Mouse (Mus musculus) MEL (cell line): Measurements from ENCODE around the gene Il24. TPM values are rescaled to one million over a fixed set of nuclear protein-coding genes. Genes with fewer than 3 reads are reported as not detected.

ENCODE experiments used
- DNase-seq: peaks from one replicate; pipeline ENCODE4 v3.0.0; 2011; ENCODE audit warnings: low read depth, low spot score
- H3K27ac ChIP-seq: 2 replicates; pipeline ENCODE4 v1.5.1; 2012; ENCODE audit warnings: low read depth, mild to moderate bottlenecking, control low read depth, low read length, moderate library complexity; ENCODE audit not compliant: control insufficient read depth
- H3K27me3 ChIP-seq, 2 experiments: fragments of 150-350 bp in 1 of 2; sonication (generic) in 1 of 2; 2 replicates each; pipeline ENCODE4 v1.6.1; 2012; ENCODE audit warnings: low read length in 2 of 2, mild to moderate bottlenecking in 2 of 2, improper control_type of control experiment in 1 of 2, moderate library complexity in 1 of 2; ENCODE audit not compliant: insufficient read depth in 2 of 2, control insufficient read depth in 1 of 2
- H3K36me3 ChIP-seq, 2 experiments: 2 replicates each; pipeline ENCODE4 v1.6.1; 2012 to 2014; ENCODE audit warnings: low read length in 2 of 2, improper control_type of control experiment in 1 of 2, inconsistent platforms in 1 of 2, mild to moderate bottlenecking in 1 of 2; ENCODE audit not compliant: insufficient read depth in 2 of 2, control insufficient read depth in 1 of 2
- H3K4me1 ChIP-seq, 2 experiments: fragments of 150-350 bp in 1 of 2; sonication (generic) in 1 of 2; 2 replicates each; pipeline ENCODE4 v1.6.1; 2012; ENCODE audit warnings: low read length in 2 of 2, improper control_type of control experiment in 1 of 2, mild to moderate bottlenecking in 1 of 2; ENCODE audit not compliant: insufficient read depth in 2 of 2, control insufficient read depth in 1 of 2
- H3K4me3 ChIP-seq, 2 experiments: fragments of 150-350 bp in 1 of 2; sonication (generic) in 1 of 2; 2 replicates each; pipeline ENCODE4 v1.5.1; 2012; ENCODE audit warnings: low read depth in 2 of 2, low read length in 2 of 2, mild to moderate bottlenecking in 2 of 2, moderate library complexity in 2 of 2, control low read depth in 1 of 2, improper control_type of control experiment in 1 of 2; ENCODE audit not compliant: control insufficient read depth in 1 of 2, insufficient read depth in 1 of 2
- H3K79me2 ChIP-seq: 2 replicates; pipeline ENCODE4 v1.6.1; 2012; ENCODE audit warnings: mild to moderate bottlenecking, low read length, moderate library complexity; ENCODE audit not compliant: control insufficient read depth, poor library complexity, insufficient read depth
- H3K9ac ChIP-seq: 2 replicates; pipeline ENCODE4 v1.6.1; 2012; ENCODE audit warnings: low read depth, mild to moderate bottlenecking, control low read depth, low read length, moderate library complexity; ENCODE audit not compliant: control insufficient read depth, poor library complexity, severe bottlenecking
- H3K9me3 ChIP-seq: fragments of 150-350 bp; sonication (generic); replicated peaks from 2 replicates; pipeline ENCODE4 v1.6.1; 2012; ENCODE audit warnings: mild to moderate bottlenecking, low read length, improper control_type of control experiment, moderate library complexity; ENCODE audit not compliant: insufficient read depth
- CTCF ChIP-seq, 3 experiments: IDR thresholded peaks in 2 of 3; conservative IDR thresholded peaks in 1 of 3; 2 replicates each; pipeline ENCODE4 v1.5.1; 2011 to 2012; ENCODE audit warnings: low read length in 3 of 3, low read depth in 2 of 3, mild to moderate bottlenecking in 2 of 3, improper control_type of control experiment in 1 of 3, inconsistent platforms in 1 of 3, mixed read lengths in 1 of 3, moderate library complexity in 1 of 3; ENCODE audit not compliant: control insufficient read depth in 1 of 3, insufficient read depth in 1 of 3, poor library complexity in 1 of 3, severe bottlenecking in 1 of 3
- HCFC1 ChIP-seq: IDR thresholded peaks from 2 replicates; pipeline ENCODE4 v1.6.1; 2012; ENCODE audit warnings: low read depth, mild to moderate bottlenecking, inconsistent platforms, low read length, improper control_type of control experiment, moderate library complexity
- MAX ChIP-seq: IDR thresholded peaks from 2 replicates; pipeline ENCODE4 v1.6.1; 2011; ENCODE audit warnings: low read length, improper control_type of control experiment
- MEF2A ChIP-seq: IDR thresholded peaks from 2 replicates; pipeline ENCODE4 v1.6.1; 2014; ENCODE audit warnings: low read depth, mild to moderate bottlenecking, inconsistent platforms, low read length, improper control_type of control experiment; ENCODE audit not compliant: poor library complexity, insufficient replicate concordance, severe bottlenecking; ENCODE audit errors: extremely low read depth
- MXI1 ChIP-seq: IDR thresholded peaks from 2 replicates; pipeline ENCODE4 v1.6.1; 2011; ENCODE audit warnings: mild to moderate bottlenecking, low read depth, low read length, improper control_type of control experiment
- MYC ChIP-seq: IDR thresholded peaks from 2 replicates; pipeline ENCODE4 v1.6.1; 2011; ENCODE audit warnings: low read depth, mild to moderate bottlenecking, low read length, improper control_type of control experiment, moderate library complexity
- POLR2AphosphoS2 ChIP-seq: IDR thresholded peaks from 2 replicates; pipeline ENCODE4 v1.6.1; 2011; ENCODE audit warnings: low read length, improper control_type of control experiment
- POLR2AphosphoS5 ChIP-seq: IDR thresholded peaks from 2 replicates; pipeline ENCODE4 v1.6.1; 2012; ENCODE audit warnings: low read depth, borderline replicate concordance, mild to moderate bottlenecking, inconsistent platforms, low read length, moderate library complexity, mixed read lengths
- RAD21 ChIP-seq: IDR thresholded peaks from 2 replicates; pipeline ENCODE4 v1.6.1; 2011; ENCODE audit warnings: mild to moderate bottlenecking, low read depth, low read length, improper control_type of control experiment
- SMC3 ChIP-seq: IDR thresholded peaks from 2 replicates; pipeline ENCODE4 v1.6.1; 2011; ENCODE audit warnings: low read depth, low read length, improper control_type of control experiment
- TAL1 ChIP-seq: IDR thresholded peaks from 2 replicates; pipeline ENCODE4 v1.6.1; 2012; ENCODE audit warnings: mild to moderate bottlenecking, inconsistent platforms, low read length, moderate library complexity, mixed read lengths
- TCF12 ChIP-seq: IDR thresholded peaks from 2 replicates; pipeline ENCODE4 v1.6.1; 2014; ENCODE audit warnings: low read depth, mild to moderate bottlenecking, inconsistent platforms, low read length, improper control_type of control experiment, moderate library complexity
- UBTF ChIP-seq: IDR thresholded peaks from 2 replicates; pipeline ENCODE4 v1.6.1; 2012; ENCODE audit warnings: low read depth, mild to moderate bottlenecking, inconsistent platforms, low read length, improper control_type of control experiment, moderate library complexity, borderline replicate concordance; ENCODE audit not compliant: insufficient read depth
- ZMIZ1 ChIP-seq: IDR thresholded peaks from 2 replicates; pipeline ENCODE4 v1.6.1; 2012; ENCODE audit warnings: low read depth, mild to moderate bottlenecking, inconsistent platforms, low read length, improper control_type of control experiment, moderate library complexity
- ZNF384 ChIP-seq: IDR thresholded peaks from 2 replicates; pipeline ENCODE4 v1.6.1; 2012; ENCODE audit warnings: low read depth, mild to moderate bottlenecking, inconsistent platforms, low read length, improper control_type of control experiment
- polyA plus RNA-seq, 2 experiments: library from polyadenylated mRNA; stranded (reverse) in 1 of 2; unstranded in 1 of 2; fragments of >175 nt in 1 of 2; fragments of >200 nt in 1 of 2; gene quantifications; 2 replicates each; pipeline versions ENCODE4 v1.2.1 to v1.2.4; 2012; ENCODE audit warnings: low replicate concordance in 2 of 2, low read depth in 1 of 2; ENCODE audit not compliant: insufficient read length in 2 of 2, insufficient read depth in 1 of 2, missing spikeins in 1 of 2
- total RNA-seq: library from RNA; depleted of rRNA; stranded (reverse); fragments of 300-350 nt; gene quantifications from 2 replicates; pipeline ENCODE4 v1.2.3, GENCODE M21; 2012

Il24 gene
- total and polyA plus RNA-seq, 3 experiments, result not detected

DNA sequence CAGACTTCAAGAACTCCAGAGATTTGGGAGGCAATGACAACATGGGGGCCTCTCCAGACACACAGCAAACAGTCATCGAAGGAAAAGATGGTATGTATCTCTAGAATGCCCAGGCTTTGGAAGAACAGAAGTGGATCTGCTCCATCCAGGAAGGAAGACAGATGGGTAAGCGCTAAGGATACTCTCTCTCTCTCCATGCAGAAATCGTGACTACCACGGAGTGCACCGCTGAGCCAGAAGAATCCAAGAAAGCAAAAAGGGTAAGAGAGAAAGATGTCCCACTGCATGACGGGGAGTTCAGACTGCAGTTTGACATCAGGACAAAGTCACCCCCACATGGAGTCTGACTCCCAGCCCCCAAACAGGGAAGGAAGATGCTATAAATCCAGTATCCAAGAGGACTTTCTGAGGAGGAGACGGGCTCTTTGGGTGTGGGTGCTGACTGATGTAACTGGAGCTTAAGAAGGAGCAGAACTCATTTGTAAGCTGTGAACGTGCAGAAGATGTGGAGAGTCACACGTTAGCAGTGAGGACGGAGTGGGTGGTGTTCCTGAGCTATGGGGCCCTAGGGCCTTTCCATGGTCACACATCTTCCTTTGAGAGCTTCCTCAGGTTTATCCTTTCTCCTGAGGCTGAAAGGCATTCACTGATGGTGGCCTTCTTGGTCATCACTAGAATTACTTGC, 37.6 kb downstream of the Il24 start (continued):
- no peak for TF ChIP-seq POLR2AphosphoS5

- Histone ChIP-seq H3K9ac (no peak overlapping the region), H3K9me3 (no peaks in the 10 kb centered on the region), H3K36me3 (no peaks in the 10 kb centered on the region), H3K4me3 (no peak overlapping the region), H3K79me2 (no peaks in the 10 kb centered on the region), H3K27me3 (peaks cover 2 to 11% of the 10 kb centered on the region in 2 experiments; a peak in 2 of 4 replicates), H3K4me1 (no peaks in the 10 kb centered on the region), H3K27ac (no peak overlapping the region)
- TF ChIP-seq MAX, result no peak
- TF ChIP-seq MEF2A, result no peak
- no peak for TF ChIP-seq HCFC1
- no peak for TF ChIP-seq ZMIZ1
- no peak for TF ChIP-seq TAL1
- TF ChIP-seq MXI1, result no peak
- DNase-seq, result no peak
These were observed 42.7 kb downstream of the Il24 start for GRCm38 (mm10) chr1:130844516-130844915.

- no peak overlapping the region for H3K9ac ChIP-seq
- H3K9me3 ChIP-seq, result no peaks in the 10 kb centered on the region
- H3K4me1 ChIP-seq, result no peaks in the 10 kb centered on the region
- H3K79me2 ChIP-seq, result no peaks in the 10 kb centered on the region
- peaks cover 2 to 8% of the 10 kb centered on the region in 2 experiments; a peak in 2 of 4 replicates for H3K27me3 ChIP-seq
- TF ChIP-seq ZNF384 (no peak), CTCF (IDR thresholded peaks at IDR 0.05 in 2 of 3, conservative IDR thresholded peaks at IDR 0.05 in 1 of 3; ENCODE audit: control insufficient read depth in 1 of 3, insufficient read depth in 1 of 3, low read depth in 2 of 3, low read length in 3 of 3, poor library complexity in 1 of 3, severe bottlenecking in 1 of 3) (no peak), TCF12 (no peak), MAX (no peak), SMC3 (no peak), UBTF (no peak), RAD21 (no peak), MYC (no peak), POLR2AphosphoS2 (no peak)
- no peak overlapping the region for H3K27ac ChIP-seq
- DNase-seq, result no peak
- no peak overlapping the region for H3K4me3 ChIP-seq
- H3K36me3 ChIP-seq, result no peaks in the 10 kb centered on the region
These were observed 45.6 kb downstream of the Il24 start for GRCm38 (mm10) chr1:130841621-130842020.
